ENCODE assay signal across 20 mouse cellular contexts in genomic region chr19:44743961-44744520, GRCm38 (mm10). TPM values are rescaled to one million over a fixed set of nuclear protein-coding genes. Genes with fewer than 3 reads are reported as not detected.
DNase-seq lines count a peak whose midpoint lies in the region; ATAC-seq lines count a peak whose summit lies in the region.
"Had no signal": no experiment of that assay in that cellular context is flagged by ENCODE, and none has a peak within 500 bp of the region (broad histone marks: within the 10 kb centered on the region; RNA-seq: fewer than 3 reads in every experiment).

No protein-coding gene starts in this region.

- H3K4me1 ChIP-seq in kidney, embryonic 16.5 days (ENCODE audit: insufficient read depth, low read length): peaks cover 57% of the 10 kb centered on the region
- H3K4me1 ChIP-seq in intestine, embryonic 15.5 days (replicated peaks): peaks cover 25% of the 10 kb centered on the region

- H3K4me3 ChIP-seq in kidney, embryonic 16.5 days (ENCODE audit: low read length): no peak overlapping the region
- no peak overlapping the region for H3K4me3 ChIP-seq in intestine, embryonic 15.5 days (replicated peaks)
- H3K4me3 ChIP-seq: embryonic facial prominence, embryonic 12.5 days; forebrain, embryonic 15.5 days; heart, embryonic 13.5 days had no signal

- H3K27me3 ChIP-seq in kidney, embryonic 16.5 days (ENCODE audit: insufficient read depth, low read length): peaks cover 71% of the 10 kb centered on the region
- H3K27me3 ChIP-seq in intestine, embryonic 15.5 days (replicated peaks): peaks cover 95% of the 10 kb centered on the region

- H3K4me2 ChIP-seq in kidney, embryonic 16.5 days (replicated peaks; ENCODE audit: low read depth, low read length): peak overlapping the region; percentile 71
- no peak overlapping the region for H3K4me2 ChIP-seq in intestine, embryonic 15.5 days (replicated peaks)
- H3K4me2 ChIP-seq: embryonic facial prominence, embryonic 12.5 days; forebrain, embryonic 15.5 days; heart, embryonic 13.5 days; hindbrain, embryonic 14.5 days had no signal

- H3K36me3 ChIP-seq in kidney, embryonic 16.5 days (ENCODE audit: insufficient read depth, low read length): no peaks in the 10 kb centered on the region
- H3K36me3 ChIP-seq in intestine, embryonic 15.5 days: no peaks in the 10 kb centered on the region
- H3K36me3 ChIP-seq: embryonic facial prominence, embryonic 12.5 days; forebrain, embryonic 15.5 days; heart, embryonic 13.5 days had no signal

- ATAC-seq in kidney, embryonic 16.5 days (ENCODE audit: low FRiP score, low TSS enrichment): no peak
- no peak for ATAC-seq in intestine, embryonic 15.5 days
- ATAC-seq: forebrain, embryonic 15.5 days had no signal

- H3K9ac ChIP-seq in kidney, embryonic 16.5 days (replicated peaks; ENCODE audit: low read length): peak overlapping the region; percentile 10; the same call in 1 of the 2 replicates
- H3K9ac ChIP-seq in intestine, embryonic 15.5 days: no peak overlapping the region
- H3K9ac ChIP-seq: embryonic facial prominence, embryonic 12.5 days; forebrain, embryonic 15.5 days; heart, embryonic 13.5 days; hindbrain, embryonic 14.5 days had no signal

- peak overlapping the region; percentile 99 for H3K27ac ChIP-seq in kidney, embryonic 16.5 days (ENCODE audit: low read length)
- H3K27ac ChIP-seq in intestine, embryonic 15.5 days: no peak overlapping the region
- H3K27ac ChIP-seq: embryonic facial prominence, embryonic 12.5 days; forebrain, embryonic 15.5 days; heart, embryonic 13.5 days; hindbrain, embryonic 14.5 days had no signal

- peak; percentile 32 for DNase-seq in kidney, adult 18-20 months
- no peak for DNase-seq in kidney, postnatal 4 days
- no peak for DNase-seq in kidney, adult 9 months
- DNase-seq in retina, embryonic 14.5 days (ENCODE audit: low spot score): peak; percentile 5
- DNase-seq in retina, postnatal 1 day: no peak
- DNase-seq: adrenal gland, adult 2 months; adrenal gland, postnatal 25 days; cerebellum, adult 18-20 months; cerebellum, adult 9-11 months; cerebellum, postnatal 36 days; gastrocnemius, postnatal 36 days; heart, adult 11 months; heart, postnatal 36 days had no signal

- WGBS in kidney, embryonic 16.5 days: 57% methylated on average over 2 of the region's 2 CpGs
- WGBS in intestine, embryonic 15.5 days: 0% methylated on average over 2 of the region's 2 CpGs

- no peaks in the 10 kb centered on the region for H3K9me3 ChIP-seq in kidney, embryonic 16.5 days (ENCODE audit: low read length)
- no peaks in the 10 kb centered on the region for H3K9me3 ChIP-seq in intestine, embryonic 15.5 days
- H3K9me3 ChIP-seq: embryonic facial prominence, embryonic 12.5 days; forebrain, embryonic 15.5 days; heart, embryonic 13.5 days had no signal

RNA-seq across cellular contexts. Expression of gene Pax2, which starts 11.8 kb away (rescaled TPM):
- polyA plus RNA-seq in kidney, embryonic 16.5 days (2015; fragmentation: Nextera tagmentation; extraction: Ambion mirVana): 23.8 and 33.2 TPM in 2 replicates
- 0.04 and 0.11 TPM in 2 replicates for polyA plus RNA-seq in intestine, embryonic 15.5 days (2015; fragmentation: Nextera tagmentation; extraction: Ambion mirVana)
- polyA plus RNA-seq: adrenal gland, adult 2 months; heart, embryonic 13.5 days; heart, postnatal 0 days had no signal

Comparison
In these comparisons a context has a peak if more than half of its experiments do, and no peak if none do; other contexts are left out.
1. DNase-seq: peak in kidney, adult 18-20 months (single experiment) and retina, embryonic 14.5 days (single experiment); none in kidney, postnatal 4 days (0 of 2), kidney, adult 9 months (single experiment) and retina, postnatal 1 day (single experiment).
2. RNA of gene Pax2, which starts 11.8 kb away (polyA plus RNA-seq): 23.8 to 33.2 TPM in kidney, embryonic 16.5 days; 0.04 to 0.11 TPM in intestine, embryonic 15.5 days; every median in the first group is over 10 times any median in the second.